Mouse (Mus musculus): Measurements from ENCODE around the gene Mpig6b. TPM values are rescaled to one million over a fixed set of nuclear protein-coding genes. Genes with fewer than 3 reads are reported as not detected.
A peak's percentile ranks its signal among the peaks of the same experiment; 100 is the strongest.

Gene Mpig6b
- 0.59 and 0.72 TPM in 2 replicates for polyA plus RNA-seq (2016; fragmentation: Nextera tagmentation; extraction: Ambion mirVana)

GRCm38 (mm10) chr17:35066084-35066483, at the start of gene Mpig6b:
TSS of gene Mpig6b (minus strand) at chr17:35066184.
- Histone ChIP-seq H3K4me3 (peak within 1 kb of the TSS; percentile 50), H3K27me3 (ENCODE audit: poor library complexity, severe bottlenecking) (peaks cover 80% of the 10 kb centered on the region), H3K27ac (peak within 1 kb of the TSS; percentile 77), H3K4me1 (peaks cover 31% of the 10 kb centered on the region), H3K9me3 (no peaks in the 10 kb centered on the region), H3K36me3 (replicated peaks) (peaks cover 24% of the 10 kb centered on the region)
- 44% methylated on average over 10 of the region's 10 CpGs for WGBS
- DNase-seq (ENCODE audit: extremely low spot score, low spot score), result no peak

GRCm38 (mm10) chr17:35115046-35116019, 49.3 kb upstream of the Mpig6b start, which contains the start of gene Ly6g5b:
TSS of gene Ly6g5b (minus strand) at chr17:35115428.
- H3K27ac ChIP-seq, result no peak within 1 kb of the TSS
- no peak within 1 kb of the TSS; the same call in 1 of the 2 replicates for H3K4me3 ChIP-seq
- 89% methylated on average over 8 of the region's 8 CpGs for WGBS
- no peaks in the 10 kb centered on the region for H3K27me3 ChIP-seq (ENCODE audit: poor library complexity, severe bottlenecking)
- peaks cover 9% of the 10 kb centered on the region for H3K4me1 ChIP-seq
- no peaks in the 10 kb centered on the region for H3K9me3 ChIP-seq
- H3K36me3 ChIP-seq (replicated peaks), result peaks cover 60% of the 10 kb centered on the region
- DNase-seq (ENCODE audit: extremely low spot score, low spot score), result no peak

DNA sequence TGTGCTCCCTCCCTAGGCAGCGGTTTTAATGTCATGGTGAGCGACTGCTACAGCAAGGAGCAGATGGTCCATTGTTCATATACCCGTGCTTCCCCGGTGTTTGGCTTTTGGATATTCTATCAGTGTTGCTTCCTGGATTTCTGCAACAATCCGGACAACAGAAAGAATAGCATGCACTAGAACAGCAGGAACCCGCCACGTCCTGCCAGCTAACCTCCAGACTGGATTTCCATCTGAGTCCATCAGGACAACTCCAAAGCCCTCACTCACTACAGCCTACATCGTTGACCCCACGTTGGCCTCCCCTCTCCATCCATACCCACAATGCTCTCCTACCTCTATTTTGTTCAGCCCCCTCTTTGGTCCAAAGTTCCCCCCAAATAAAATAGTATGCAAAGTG, 45.8 kb upstream of the Mpig6b start:
- no peaks in the 10 kb centered on the region for H3K4me1 ChIP-seq
- 87% methylated on average over 9 of the region's 9 CpGs for WGBS

DNA sequence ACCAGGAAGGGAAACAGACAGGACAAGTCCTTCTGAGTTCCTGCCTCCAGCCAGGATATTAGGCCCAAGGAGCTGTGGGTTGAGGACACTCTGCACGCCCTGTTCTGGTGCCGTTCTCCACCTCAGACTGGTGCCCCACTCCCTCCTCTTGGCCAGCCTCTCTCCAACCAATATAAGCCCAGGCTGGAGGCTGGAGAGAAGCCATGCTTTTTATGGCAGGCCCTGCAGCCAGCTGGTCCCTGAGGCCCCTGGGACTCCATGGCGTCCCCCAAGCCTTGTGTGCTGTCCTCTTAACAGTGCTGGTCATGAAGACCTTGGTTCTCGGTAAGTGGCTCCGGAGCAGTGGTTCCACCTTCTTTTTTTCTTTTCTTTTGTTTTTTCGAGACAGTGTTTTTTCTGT, 42.1 kb upstream of the Mpig6b start, which contains the start of gene Ly6g5c:
TSS of gene Ly6g5c (plus strand) at position 183 of the 400 bp plus-strand sequence.
- H3K36me3 ChIP-seq (replicated peaks), result peaks cover 7% of the 10 kb centered on the region
- no peak within 1 kb of the TSS for H3K4me3 ChIP-seq
- no peak within 1 kb of the TSS for H3K27ac ChIP-seq
- DNase-seq (ENCODE audit: extremely low spot score, low spot score), result no peak
- no peaks in the 10 kb centered on the region for H3K9me3 ChIP-seq
- H3K4me1 ChIP-seq, result peaks cover 11% of the 10 kb centered on the region
- no peaks in the 10 kb centered on the region for H3K27me3 ChIP-seq (ENCODE audit: poor library complexity, severe bottlenecking)
- 91% methylated on average over 6 of the region's 6 CpGs for WGBS

More for the DNA sequence above, 45.8 kb upstream of the Mpig6b start:
- Histone ChIP-seq H3K36me3 (replicated peaks) (peaks cover 30% of the 10 kb centered on the region), H3K27me3 (ENCODE audit: poor library complexity, severe bottlenecking) (no peaks in the 10 kb centered on the region), H3K27ac (no peak overlapping the region), H3K9me3 (no peaks in the 10 kb centered on the region), H3K4me3 (no peak overlapping the region)
- DNase-seq (ENCODE audit: extremely low spot score, low spot score), result no peak

DNA sequence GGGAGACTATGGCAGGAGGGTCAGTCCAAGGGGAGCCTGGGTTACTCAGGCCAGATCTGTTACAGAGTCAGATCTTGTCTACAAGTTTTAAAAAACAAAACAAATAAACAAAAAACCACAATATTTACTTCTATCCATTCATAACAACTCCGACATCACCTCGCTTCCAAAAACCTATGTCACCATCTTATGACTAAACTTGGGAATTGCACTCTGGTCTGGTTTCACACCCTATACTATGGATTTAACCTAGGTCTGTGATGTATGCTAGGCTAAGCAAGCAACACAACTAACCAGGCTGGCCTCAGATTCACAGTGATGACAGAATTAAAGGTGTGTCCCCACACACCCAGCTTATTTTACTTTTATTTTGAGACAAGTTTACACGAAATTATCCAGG, 40.5 kb upstream of the Mpig6b start:
- H3K4me1 ChIP-seq, result peaks cover 11% of the 10 kb centered on the region
- H3K27me3 ChIP-seq (ENCODE audit: poor library complexity, severe bottlenecking), result no peaks in the 10 kb centered on the region
- WGBS, result 81% methylated on average over 3 of the region's 3 CpGs
- H3K27ac ChIP-seq, result peak overlapping the region; percentile 82
- DNase-seq (ENCODE audit: extremely low spot score, low spot score), result no peak
- peak overlapping the region; percentile 28; the same call in 1 of the 2 replicates for H3K4me3 ChIP-seq
- H3K36me3 ChIP-seq (replicated peaks), result peaks cover 23% of the 10 kb centered on the region
- H3K9me3 ChIP-seq, result no peaks in the 10 kb centered on the region

GRCm38 (mm10) chr17:35105740-35106389, 39.9 kb upstream of the Mpig6b start:
- Histone ChIP-seq H3K4me1 (peaks cover 11% of the 10 kb centered on the region), H3K27ac (peak overlapping the region; percentile 82), H3K9me3 (no peaks in the 10 kb centered on the region), H3K4me3 (peak overlapping the region; percentile 28), H3K36me3 (replicated peaks) (peaks cover 30% of the 10 kb centered on the region), H3K27me3 (ENCODE audit: poor library complexity, severe bottlenecking) (no peaks in the 10 kb centered on the region)
- peak; percentile 21 for DNase-seq (ENCODE audit: extremely low spot score, low spot score)
- WGBS, result 27% methylated on average over 13 of the region's 13 CpGs

DNA sequence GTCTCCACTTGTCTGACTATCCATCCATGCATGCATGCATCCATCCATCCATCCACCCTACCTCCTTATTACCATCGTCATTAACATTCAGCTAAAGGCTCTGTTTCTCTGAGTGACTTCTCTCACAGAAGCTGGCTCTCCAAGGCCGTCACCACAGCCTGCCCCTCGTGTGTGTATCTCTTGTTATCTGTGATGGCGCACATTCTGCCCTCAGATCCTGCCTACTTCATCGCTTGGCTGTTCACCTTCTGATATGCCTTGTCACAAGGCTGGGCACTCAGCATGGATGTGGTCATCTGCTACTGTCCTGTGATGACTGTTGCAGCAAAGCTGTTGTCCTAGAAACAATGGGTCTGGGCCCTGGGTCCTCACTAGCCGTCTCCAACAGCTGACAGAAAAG, 38.8 kb upstream of the Mpig6b start:
- Histone ChIP-seq H3K36me3 (replicated peaks) (peaks cover 41% of the 10 kb centered on the region), H3K27me3 (ENCODE audit: poor library complexity, severe bottlenecking) (no peaks in the 10 kb centered on the region), H3K4me3 (no peak overlapping the region), H3K4me1 (peaks cover 11% of the 10 kb centered on the region), H3K9me3 (no peaks in the 10 kb centered on the region), H3K27ac (no peak overlapping the region)
- DNase-seq (ENCODE audit: extremely low spot score, low spot score), result no peak
- 81% methylated on average over 6 of the region's 6 CpGs for WGBS

GRCm38 (mm10) chr17:35104079-35104478, 38.1 kb upstream of the Mpig6b start:
- H3K9me3 ChIP-seq, result no peaks in the 10 kb centered on the region
- H3K4me1 ChIP-seq, result peaks cover 11% of the 10 kb centered on the region
- H3K36me3 ChIP-seq (replicated peaks), result peaks cover 47% of the 10 kb centered on the region
- no peak overlapping the region for H3K4me3 ChIP-seq
- H3K27me3 ChIP-seq (ENCODE audit: poor library complexity, severe bottlenecking), result no peaks in the 10 kb centered on the region
- 91% methylated on average over 7 of the region's 7 CpGs for WGBS
- no peak for DNase-seq (ENCODE audit: extremely low spot score, low spot score)
- no peak overlapping the region for H3K27ac ChIP-seq

DNA sequence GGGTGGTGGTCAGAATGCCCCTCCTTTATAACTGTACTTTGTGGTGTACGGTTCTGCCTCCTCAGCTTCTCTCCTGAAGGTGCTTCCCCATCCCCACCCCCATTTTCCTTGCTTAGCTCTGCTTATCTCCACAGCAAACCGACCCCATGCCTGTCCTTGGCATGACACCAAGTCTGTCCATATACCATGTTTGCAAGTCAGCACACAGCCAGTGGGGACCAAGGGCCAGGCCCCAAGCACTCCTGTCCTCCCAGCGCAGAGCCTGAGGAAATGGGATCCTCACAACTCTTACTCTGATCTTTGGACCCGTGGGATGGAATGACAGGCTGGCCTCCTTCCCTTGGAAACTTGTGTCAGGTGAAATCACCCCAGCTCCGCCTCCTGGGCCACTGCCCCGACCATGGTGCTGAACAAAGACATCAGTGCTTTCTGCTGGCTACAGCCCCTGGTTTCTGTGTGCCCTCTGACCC, 37.3 kb upstream of the Mpig6b start:
- Histone ChIP-seq H3K36me3 (replicated peaks) (peaks cover 56% of the 10 kb centered on the region), H3K4me3 (0 out of 2 replicates have a peak overlapping the region, but pooled peaks have one; percentile 15)

DNA sequence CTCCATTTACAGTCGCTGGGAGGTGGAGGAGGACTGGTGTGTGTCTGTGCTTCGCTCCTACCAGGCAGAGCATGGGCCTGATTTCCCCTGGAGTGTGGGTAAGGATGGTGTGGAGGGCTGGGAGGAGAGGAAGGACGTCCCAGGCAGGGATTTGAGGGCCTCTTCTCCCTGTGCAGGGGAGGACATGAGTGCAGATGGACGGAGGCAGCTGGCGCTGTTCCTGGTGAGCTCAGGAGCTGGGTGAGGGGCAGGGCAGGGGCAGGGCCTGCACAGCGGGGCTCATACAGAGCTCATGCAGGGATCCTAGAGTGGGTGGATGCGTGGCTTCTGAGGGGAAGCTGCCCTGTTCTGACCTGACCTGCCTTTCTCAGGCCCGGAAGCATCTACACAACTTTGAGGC, 36.3 kb upstream of the Mpig6b start:
- Histone ChIP-seq H3K4me1 (peaks cover 11% of the 10 kb centered on the region), H3K27ac (no peak overlapping the region), H3K27me3 (ENCODE audit: poor library complexity, severe bottlenecking) (no peaks in the 10 kb centered on the region), H3K9me3 (no peaks in the 10 kb centered on the region), H3K36me3 (replicated peaks) (peaks cover 64% of the 10 kb centered on the region), H3K4me3 (no peak overlapping the region)
- no peak for DNase-seq (ENCODE audit: extremely low spot score, low spot score)
- 90% methylated on average over 7 of the region's 8 CpGs for WGBS

More for the DNA sequence above, 37.3 kb upstream of the Mpig6b start:
- H3K27me3 ChIP-seq (ENCODE audit: poor library complexity, severe bottlenecking), result no peaks in the 10 kb centered on the region
- no peaks in the 10 kb centered on the region for H3K9me3 ChIP-seq
- peaks cover 11% of the 10 kb centered on the region for H3K4me1 ChIP-seq
- 79% methylated on average over 6 of the region's 6 CpGs for WGBS
- no peak overlapping the region for H3K27ac ChIP-seq
- no peak for DNase-seq (ENCODE audit: extremely low spot score, low spot score)

DNA sequence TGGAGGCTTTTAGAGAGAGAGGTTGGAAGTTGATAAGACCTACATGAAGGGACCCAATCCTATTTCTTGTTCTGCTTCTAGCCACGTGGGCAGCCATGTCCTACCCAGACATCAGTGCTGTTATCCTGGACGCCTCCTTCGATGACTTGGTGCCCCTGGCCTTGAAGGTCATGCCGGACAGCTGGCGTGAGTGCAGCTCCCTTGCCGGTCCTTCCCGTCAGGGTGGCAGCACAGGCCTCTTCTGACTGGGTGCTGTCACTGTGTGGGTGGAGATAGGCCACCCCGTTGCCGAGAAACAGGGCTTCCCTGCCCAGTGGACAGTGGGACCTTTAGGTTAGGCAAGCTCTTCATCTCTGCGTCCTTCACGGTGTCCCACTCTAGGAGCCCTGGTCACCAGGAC, 35.2 kb upstream of the Mpig6b start:
- H3K4me3 ChIP-seq, result no peak overlapping the region
- H3K27me3 ChIP-seq (ENCODE audit: poor library complexity, severe bottlenecking), result no peaks in the 10 kb centered on the region
- no peaks in the 10 kb centered on the region for H3K9me3 ChIP-seq
- 88% methylated on average over 11 of the region's 11 CpGs for WGBS
- peaks cover 8% of the 10 kb centered on the region for H3K4me1 ChIP-seq
- peaks cover 75% of the 10 kb centered on the region for H3K36me3 ChIP-seq (replicated peaks)
- no peak for DNase-seq (ENCODE audit: extremely low spot score, low spot score)
- no peak overlapping the region for H3K27ac ChIP-seq

- Histone ChIP-seq H3K4me1 (no peaks in the 10 kb centered on the region; the same call in 1 of the 2 replicates), H3K27ac (no peak overlapping the region), H3K36me3 (replicated peaks) (peaks cover 83% of the 10 kb centered on the region), H3K27me3 (ENCODE audit: poor library complexity, severe bottlenecking) (no peaks in the 10 kb centered on the region), H3K4me3 (no peak overlapping the region; the same call in 1 of the 2 replicates), H3K9me3 (no peaks in the 10 kb centered on the region)
- WGBS, result 77% methylated on average over 10 of the region's 10 CpGs
- no peak for DNase-seq (ENCODE audit: extremely low spot score, low spot score)
Measured at GRCm38 (mm10) chr17:35100196-35100765, 34.3 kb upstream of the Mpig6b start.
